Mouse (Mus musculus) Patski (cell line): ENCODE measurements around the gene Ccdc92b. TPM values are rescaled to one million over a fixed set of nuclear protein-coding genes. Genes with fewer than 3 reads are reported as not detected.

ENCODE experiments used
- ATAC-seq: fragments of 100-300 bp; one replicate; pipeline ENCODE4 v1.8.0; 2021
- CTCF ChIA-PET: fragments of 350-600 bp; sonication (Branson Sonifier 250); formaldehyde crosslinking; loops from one replicate; lab custom pipeline; 2022; ENCODE audit warnings: inconsistent platforms; lab: Charles Lee
- POLR2A ChIA-PET: fragments of 350-600 bp; sonication (Branson Sonifier 250); formaldehyde crosslinking; loops from one replicate; lab custom pipeline; 2022; ENCODE audit warnings: antibody characterized with exemption, inconsistent platforms; lab: Charles Lee
- DNase-seq: peaks from one replicate; pipeline ENCODE4 v3.0.0-alpha.2; 2011; ENCODE audit warnings: low read depth, low spot score
- H3K27me3 ChIP-seq: fragments of 371-371 bp; one replicate; pipeline ENCODE4 v1.5.1; 2021
- CTCF ChIP-seq: fragments of 100-300 bp; IDR thresholded peaks from one replicate; pipeline ENCODE4 v1.5.1; 2021
- in situ Hi-C: fragments of 300-500 bp; cut with MboI; formaldehyde crosslinking; loops from 3 replicates; pipeline ENCODE4 v1.11.1; 2018; ENCODE audit warnings: low pct_unique_long_range_greater_than_20kb, mixed read lengths
- polyA plus RNA-seq: library from polyadenylated mRNA; unstranded; gene quantifications from one replicate; pipeline ENCODE4 v1.2.3, GENCODE M21; 2021

Ccdc92b gene
- polyA plus RNA-seq, 1 experiment from 2014 or later = 0.46 TPM

DNA sequence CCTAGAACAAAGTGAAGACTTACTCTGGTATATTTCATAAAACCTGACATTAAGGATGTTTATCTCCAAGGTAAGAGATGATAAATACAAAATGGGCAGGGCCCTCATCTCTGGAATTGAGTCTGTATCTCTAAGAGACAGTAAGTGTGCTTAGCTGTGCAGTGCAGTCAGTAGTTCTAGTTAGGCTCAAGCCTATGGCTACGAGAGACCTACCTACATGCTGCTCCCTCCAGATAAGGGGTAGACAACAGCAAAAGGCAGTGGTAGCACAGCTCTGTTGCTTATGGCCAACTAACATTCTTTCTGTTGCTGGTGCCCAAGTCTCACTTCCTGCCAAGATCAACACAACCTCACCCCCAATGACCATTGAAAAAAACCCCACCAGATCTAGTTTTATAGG, 54.2 kb downstream of the Ccdc92b start:
- POLR2A ChIA-PET = no interaction called here
- in situ Hi-C loops = no loop called here
- CTCF ChIA-PET = interaction anchor here (1.3 kb wide), 1 partner anchor 9 kb away, joined by 3 read pairs; no protein-coding TSS in a partner anchor
- TF ChIP-seq CTCF = no peak
- DNase-seq (no peak), ATAC-seq (no peak)
- H3K27me3 ChIP-seq = no peaks in the 10 kb centered on the region

- ATAC-seq (no peak), DNase-seq (no peak)
- POLR2A ChIA-PET = no interaction called here
- H3K27me3 ChIP-seq = no peaks in the 10 kb centered on the region
- CTCF ChIA-PET = interaction anchor here (1.3 kb wide), 1 partner anchor 8 kb away, joined by 3 read pairs; no protein-coding TSS in a partner anchor
- no peak for TF ChIP-seq CTCF
- in situ Hi-C loops = no loop called here
These were observed 55.3 kb downstream of the Ccdc92b start for GRCm38 (mm10) chr11:74674713-74675112.

DNA sequence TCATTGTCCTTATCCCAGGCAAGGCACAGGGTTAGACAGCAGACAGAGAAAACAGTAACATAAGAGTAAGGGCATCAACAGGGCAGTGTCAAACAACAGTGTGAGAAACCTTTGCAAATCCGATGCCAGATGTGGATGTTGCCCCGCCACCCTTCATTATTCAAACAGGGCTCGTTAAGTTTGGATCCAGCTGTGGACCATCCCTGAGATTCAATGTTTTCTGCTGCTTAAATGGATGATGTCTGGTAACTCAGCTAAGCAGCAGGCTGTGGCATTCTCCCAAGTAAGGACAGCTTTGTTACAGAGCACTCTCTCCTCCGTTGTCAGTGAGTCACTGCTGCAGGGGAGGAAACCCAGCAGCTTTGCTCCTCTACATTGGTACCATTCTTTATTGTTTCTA, 55.8 kb downstream of the Ccdc92b start:
- CTCF ChIA-PET = interaction anchor here (1.0 kb wide), 1 partner anchor 25 kb away, joined by 3 read pairs; no protein-coding TSS in a partner anchor
- H3K27me3 ChIP-seq = no peaks in the 10 kb centered on the region
- no peak for ATAC-seq
- in situ Hi-C loops = no loop called here
- no peak for TF ChIP-seq CTCF
- no peak for DNase-seq
- POLR2A ChIA-PET = no interaction called here

Other genes starting within 250 kb of the Ccdc92b start
- gene Rap1gap2, start 8.7 kb upstream of the Ccdc92b start, polyA plus RNA-seq = 21.1 TPM
- gene Cluh, start 29.9 kb downstream of the Ccdc92b start, polyA plus RNA-seq = 87.1 TPM
- gene Pafah1b1, start 105.1 kb downstream of the Ccdc92b start, polyA plus RNA-seq = 109 TPM
- 33.6 TPM for gene Mettl16, start 151.2 kb downstream of the Ccdc92b start, polyA plus RNA-seq
- gene Mnt, start 211.3 kb downstream of the Ccdc92b start, polyA plus RNA-seq = 24.7 TPM